In the genomic region with DNA sequence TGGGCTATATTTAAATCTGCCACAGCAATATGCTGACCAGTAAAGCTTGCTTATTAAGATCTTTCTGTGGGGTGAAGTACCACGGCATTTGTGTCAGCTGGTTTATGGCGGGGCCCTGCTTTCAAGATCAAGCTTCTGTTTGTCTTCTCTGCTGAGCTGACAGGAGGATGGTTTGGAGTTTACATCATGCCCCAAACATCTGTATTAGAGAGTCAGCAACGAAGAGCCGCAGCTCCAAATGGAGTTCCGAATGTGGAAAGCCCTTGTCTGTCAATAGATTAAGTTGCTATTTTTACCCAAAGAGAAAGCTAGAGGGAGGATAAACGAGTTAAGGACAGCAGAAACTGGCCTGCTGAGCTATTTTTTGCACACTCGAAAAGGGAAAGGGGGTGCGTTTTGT, we compare ENCODE assay signal across 15 mouse cellular contexts.
DNase-seq lines count a peak whose midpoint lies in the region; ATAC-seq lines count a peak whose summit lies in the region.
"Had no signal": no experiment of that assay in that cellular context is flagged by ENCODE, and none has a peak within 500 bp of the region (broad histone marks: within the 10 kb centered on the region; RNA-seq: fewer than 3 reads in every experiment).

No protein-coding gene starts in this region.

- H3K27ac ChIP-seq in kidney, embryonic 16.5 days (ENCODE audit: low read length): peak overlapping the region; percentile 32; the same call in 1 of the 2 replicates
- H3K27ac ChIP-seq in kidney, embryonic 14.5 days (ENCODE audit: low read depth, low read length): no peak overlapping the region; the same call in 1 of the 2 replicates
- H3K27ac ChIP-seq: forebrain, embryonic 13.5 days; hindbrain, postnatal 0 days; liver, embryonic 15.5 days had no signal

- no peak overlapping the region for H3K4me2 ChIP-seq in kidney, embryonic 16.5 days (replicated peaks; ENCODE audit: low read depth, low read length)
- no peak overlapping the region for H3K4me2 ChIP-seq in kidney, embryonic 14.5 days (replicated peaks; ENCODE audit: low read depth, low read length)
- H3K4me2 ChIP-seq: forebrain, embryonic 13.5 days; liver, embryonic 15.5 days had no signal

- no peaks in the 10 kb centered on the region for H3K9me3 ChIP-seq in kidney, embryonic 16.5 days (ENCODE audit: low read length)
- no peaks in the 10 kb centered on the region for H3K9me3 ChIP-seq in kidney, embryonic 14.5 days (ENCODE audit: control insufficient read depth, low read length)
- H3K9me3 ChIP-seq: forebrain, embryonic 13.5 days; liver, embryonic 15.5 days had no signal

- no peaks in the 10 kb centered on the region for H3K36me3 ChIP-seq in kidney, embryonic 16.5 days (ENCODE audit: insufficient read depth, low read length)
- H3K36me3 ChIP-seq in kidney, embryonic 14.5 days (ENCODE audit: control insufficient read depth, insufficient read depth, low read length): no peaks in the 10 kb centered on the region
- H3K36me3 ChIP-seq: liver, embryonic 15.5 days had no signal

- no peaks in the 10 kb centered on the region for H3K27me3 ChIP-seq in kidney, embryonic 16.5 days (ENCODE audit: insufficient read depth, low read length)
- H3K27me3 ChIP-seq in kidney, embryonic 14.5 days (ENCODE audit: control insufficient read depth, insufficient read depth, low read length): no peaks in the 10 kb centered on the region
- H3K27me3 ChIP-seq: CH12.LX; forebrain, embryonic 13.5 days; liver, embryonic 15.5 days had no signal

- H3K9ac ChIP-seq in kidney, embryonic 16.5 days (replicated peaks; ENCODE audit: low read length): 0 out of 2 replicates have a peak overlapping the region, but pooled peaks have one; percentile 5
- no peak overlapping the region for H3K9ac ChIP-seq in kidney, embryonic 14.5 days (ENCODE audit: low read depth, low read length)
- H3K9ac ChIP-seq: forebrain, embryonic 13.5 days; liver, embryonic 15.5 days had no signal

- 35% methylated on average over 8 of the region's 8 CpGs for WGBS in kidney, embryonic 16.5 days
- 35% methylated on average over 8 of the region's 8 CpGs for WGBS in kidney, embryonic 14.5 days

- peaks cover 10% of the 10 kb centered on the region; the same call in 1 of the 2 replicates for H3K4me1 ChIP-seq in kidney, embryonic 16.5 days (ENCODE audit: insufficient read depth, low read length)
- no peaks in the 10 kb centered on the region for H3K4me1 ChIP-seq in kidney, embryonic 14.5 days (ENCODE audit: control insufficient read depth, insufficient read depth, low read length)
- H3K4me1 ChIP-seq: liver, embryonic 15.5 days had no signal

- H3K4me3 ChIP-seq in kidney, embryonic 16.5 days (ENCODE audit: low read length): no peak overlapping the region
- H3K4me3 ChIP-seq in kidney, embryonic 14.5 days (ENCODE audit: low read length): no peak overlapping the region
- H3K4me3 ChIP-seq: forebrain, embryonic 13.5 days; liver, embryonic 15.5 days had no signal

- peak; percentile 36 for DNase-seq in brain, adult 2 months (ENCODE audit: low read depth, low spot score)
- DNase-seq in heart, adult 8-10 months (ENCODE audit: low spot score): peak; percentile 67
- peak; percentile 16 for DNase-seq in induced T-regulatory cell, adult 2 months (ENCODE audit: low read depth)
- DNase-seq in testis, postnatal 10 days (ENCODE audit: low spot score): no peak
- no peak for DNase-seq in spleen, postnatal 36 days (ENCODE audit: low spot score in 2 of 2)
- DNase-seq in right cerebral cortex, postnatal 10 days (ENCODE audit: low spot score in 2 of 2): no peak
- DNase-seq: adrenal gland, adult 8-10 months; cerebellum, adult 11-12 months; right cerebral cortex, postnatal 14 days had no signal

- ATAC-seq in kidney, embryonic 16.5 days (ENCODE audit: low FRiP score, low TSS enrichment): no peak
- no peak for ATAC-seq in kidney, embryonic 14.5 days (ENCODE audit: low FRiP score, low TSS enrichment)
- ATAC-seq: forebrain, embryonic 13.5 days; hindbrain, postnatal 0 days had no signal

Comparison
In these comparisons a context has a peak if more than half of its experiments do, and no peak if none do; other contexts are left out.
1. DNase-seq: peak in brain, adult 2 months (single experiment), heart, adult 8-10 months (single experiment) and induced T-regulatory cell, adult 2 months (single experiment); none in testis, postnatal 10 days (single experiment), spleen, postnatal 36 days (0 of 2) and right cerebral cortex, postnatal 10 days (0 of 2).